Mouse (Mus musculus): ENCODE measurements around the gene Cd200r3.

Gene Cd200r3

GRCm38 (mm10) chr16:44943468-44943867, at the start of gene Cd200r3:
Gene Cd200r3, plus strand, starts transcription at chr16:44943678.
- no peak for DNase-seq (ENCODE audit: low spot score)

- no peak for DNase-seq (ENCODE audit: low spot score)
Observed at GRCm38 (mm10) chr16:44932016-44932415, 11.5 kb upstream of the Cd200r3 start.

GRCm38 (mm10) chr16:44951360-44952114, 8.1 kb downstream of the Cd200r3 start:
- no peak for DNase-seq (ENCODE audit: low spot score)

GRCm38 (mm10) chr16:44962296-44962695, 18.8 kb downstream of the Cd200r3 start:
- no peak for DNase-seq (ENCODE audit: low spot score)

GRCm38 (mm10) chr16:44962777-44963176, 19.3 kb downstream of the Cd200r3 start:
- no peak for DNase-seq (ENCODE audit: low spot score)

- no peak for DNase-seq (ENCODE audit: low spot score)
Observed at GRCm38 (mm10) chr16:44964526-44965374, 21.3 kb downstream of the Cd200r3 start.

- DNase-seq (ENCODE audit: low spot score) = no peak
Observed at GRCm38 (mm10) chr16:44965428-44965827, 21.9 kb downstream of the Cd200r3 start.

GRCm38 (mm10) chr16:44965890-44966289, 22.4 kb downstream of the Cd200r3 start:
- DNase-seq (ENCODE audit: low spot score) = no peak

- no peak for DNase-seq (ENCODE audit: low spot score)
Observed at GRCm38 (mm10) chr16:44966891-44967290, 23.4 kb downstream of the Cd200r3 start.

GRCm38 (mm10) chr16:44968113-44968512, 24.6 kb downstream of the Cd200r3 start:
- DNase-seq (ENCODE audit: low spot score) = no peak

- no peak for DNase-seq (ENCODE audit: low spot score)
Observed at GRCm38 (mm10) chr16:44970925-44971324, 27.4 kb downstream of the Cd200r3 start.

- DNase-seq (ENCODE audit: low spot score) = no peak
Observed at GRCm38 (mm10) chr16:44974042-44974441, 30.6 kb downstream of the Cd200r3 start.

- DNase-seq (ENCODE audit: low spot score) = no peak
Observed at GRCm38 (mm10) chr16:44976081-44976480, 32.6 kb downstream of the Cd200r3 start.

- DNase-seq (ENCODE audit: low spot score) = no peak
Observed at GRCm38 (mm10) chr16:44976892-44977633, 33.6 kb downstream of the Cd200r3 start.

- no peak for DNase-seq (ENCODE audit: low spot score)
Observed at GRCm38 (mm10) chr16:44978193-44978592, 34.7 kb downstream of the Cd200r3 start.

- no peak for DNase-seq (ENCODE audit: low spot score)
Observed at GRCm38 (mm10) chr16:44979355-44979896, 35.9 kb downstream of the Cd200r3 start.

- no peak for DNase-seq (ENCODE audit: low spot score)
Observed at GRCm38 (mm10) chr16:44982972-44983371, 39.5 kb downstream of the Cd200r3 start.

GRCm38 (mm10) chr16:44983379-44984060, 40.0 kb downstream of the Cd200r3 start:
- DNase-seq (ENCODE audit: low spot score) = no peak

GRCm38 (mm10) chr16:44984111-44984510, 40.6 kb downstream of the Cd200r3 start:
- DNase-seq (ENCODE audit: low spot score) = no peak

GRCm38 (mm10) chr16:44984925-44985324, 41.4 kb downstream of the Cd200r3 start:
- no peak for DNase-seq (ENCODE audit: low spot score)

GRCm38 (mm10) chr16:44986029-44986428, 42.6 kb downstream of the Cd200r3 start:
- DNase-seq (ENCODE audit: low spot score) = no peak

Measured in ovary, postnatal 36 days (tissue).